Mouse (Mus musculus) heart, adult 2 months (tissue): ENCODE data around the gene H2-T24.

ENCODE experiments used
- CTCF ChIP-seq: fragments of 200-600 bp; IDR thresholded peaks from 2 replicates; pipeline ENCODE4 v1.8.1; 2022; ENCODE audit warnings: antibody characterized with exemption, mild to moderate bottlenecking, moderate library complexity
- POLR2A ChIP-seq: fragments of 200-500 bp; IDR thresholded peaks from 2 replicates; pipeline ENCODE4 v1.6.1; 2011; ENCODE audit warnings: mild to moderate bottlenecking, low read depth, low read length, control low read depth; ENCODE audit not compliant: insufficient read depth

DNA sequence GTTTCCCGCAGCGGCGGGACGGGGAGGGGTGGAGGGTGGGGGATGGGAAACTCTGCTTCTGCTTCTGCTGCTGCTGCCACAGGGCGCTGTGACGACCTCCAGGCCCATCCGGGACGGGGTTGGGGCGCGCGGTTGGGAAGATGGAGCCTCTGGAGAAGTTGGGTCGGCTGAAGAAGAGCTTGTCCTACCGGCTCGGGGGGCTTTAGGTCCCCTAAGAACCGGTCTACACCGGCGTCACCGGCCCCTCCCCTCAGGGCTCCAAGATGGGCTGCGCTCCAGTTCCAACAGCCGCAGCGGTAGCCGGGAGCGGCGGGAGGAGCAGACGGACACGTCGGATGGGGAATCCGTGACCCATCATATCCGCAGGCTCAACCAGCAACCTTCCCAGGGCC, 40.0 kb downstream of the H2-T24 start:
- TF ChIP-seq CTCF (no peak), POLR2A (no peak)
